Mouse (Mus musculus) embryonic facial prominence, embryonic 15.5 days (tissue): ENCODE measurements at regions not wholly inside any gene's neighbourhood (a gene's known extent, or its start where the extent isn't known, plus 50 kb on each side); places are given as distances from the start of the nearest gene placed in this dataset.

Experiments
- ATAC-seq: fragments of 200-750 bp; cut with Nextera tagmentation; 2 replicates; pipeline ENCODE4 v1.8.0; 2017; ENCODE audit warnings: low read depth, moderate TSS enrichment; ENCODE audit not compliant: insufficient number of reproducible peaks, low FRiP score, low TSS enrichment
- H3K27ac ChIP-seq: fragments of 300-500 bp; sonication (generic); replicated peaks from 2 replicates; pipeline ENCODE4 v1.5.1; 2015; ENCODE audit warnings: mild to moderate bottlenecking, inconsistent platforms
- H3K27me3 ChIP-seq: fragments of 300-500 bp; sonication (generic); 2 replicates; pipeline ENCODE4 v1.6.1; 2015; ENCODE audit warnings: inconsistent platforms
- H3K36me3 ChIP-seq: fragments of 300-500 bp; sonication (generic); 2 replicates; pipeline ENCODE4 v1.6.1; 2015; ENCODE audit warnings: mild to moderate bottlenecking, inconsistent platforms
- H3K4me1 ChIP-seq: fragments of 300-500 bp; sonication (generic); 2 replicates; pipeline ENCODE4 v1.6.1; 2015; ENCODE audit warnings: inconsistent platforms
- H3K4me2 ChIP-seq: fragments of 300-500 bp; sonication (generic); replicated peaks from 2 replicates; pipeline ENCODE4 v1.6.1; 2015; ENCODE audit warnings: mild to moderate bottlenecking, inconsistent platforms
- H3K4me3 ChIP-seq: fragments of 300-500 bp; sonication (generic); replicated peaks from 2 replicates; pipeline ENCODE4 v1.5.1; 2015; ENCODE audit warnings: mild to moderate bottlenecking, inconsistent platforms
- H3K9ac ChIP-seq: fragments of 300-500 bp; sonication (generic); 2 replicates; pipeline ENCODE4 v1.6.1; 2015; ENCODE audit warnings: inconsistent platforms
- H3K9me3 ChIP-seq: fragments of 300-500 bp; sonication (generic); replicated peaks from 2 replicates; pipeline ENCODE4 v1.6.1; 2016; ENCODE audit warnings: inconsistent platforms
- WGBS: fragments of 180-500 bp; shearing (Covaris S2); methylation state at CpG from one replicate; pipeline ENCODE4 v1.1.7; 2015; 5-methylcytosine and 5-hydroxymethylcytosine counted together

DNA sequence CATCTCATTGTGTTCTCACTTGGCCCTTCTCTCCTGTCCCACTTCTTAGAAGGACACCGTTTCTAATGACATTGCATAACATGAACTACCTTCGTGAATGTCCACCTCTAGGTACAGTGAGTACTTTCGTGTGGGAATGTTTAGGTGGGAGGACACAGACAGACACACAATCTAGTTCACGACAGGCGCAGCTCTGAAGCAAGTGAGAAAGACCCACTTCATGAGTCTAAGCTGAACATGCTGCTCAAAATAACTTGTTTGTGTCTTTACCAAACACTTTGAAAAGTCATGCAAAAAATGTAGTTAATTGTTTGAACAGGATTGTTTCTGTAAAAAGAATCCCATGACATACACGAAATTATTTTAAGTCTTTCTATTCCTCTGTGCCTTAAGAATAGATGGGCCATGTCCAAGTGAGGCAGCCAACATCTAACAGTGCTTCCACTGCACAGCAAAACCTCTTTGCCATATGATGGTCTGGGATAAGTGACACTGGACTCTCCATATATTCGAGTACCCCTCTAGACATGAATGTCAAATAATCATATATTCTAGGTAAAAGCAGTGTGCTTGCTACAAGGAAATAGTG lies 336.2 kb downstream of the Pdcd6ip start:
- WGBS: 79% methylated on average over 7 of the region's 7 CpGs
- Histone ChIP-seq H3K9ac (no peak overlapping the region), H3K4me2 (no peak overlapping the region), H3K36me3 (no peaks in the 10 kb centered on the region), H3K4me1 (no peaks in the 10 kb centered on the region), H3K9me3 (no peaks in the 10 kb centered on the region), H3K27me3 (no peaks in the 10 kb centered on the region), H3K4me3 (no peak overlapping the region), H3K27ac (no peak overlapping the region)
- no peak for ATAC-seq

DNA sequence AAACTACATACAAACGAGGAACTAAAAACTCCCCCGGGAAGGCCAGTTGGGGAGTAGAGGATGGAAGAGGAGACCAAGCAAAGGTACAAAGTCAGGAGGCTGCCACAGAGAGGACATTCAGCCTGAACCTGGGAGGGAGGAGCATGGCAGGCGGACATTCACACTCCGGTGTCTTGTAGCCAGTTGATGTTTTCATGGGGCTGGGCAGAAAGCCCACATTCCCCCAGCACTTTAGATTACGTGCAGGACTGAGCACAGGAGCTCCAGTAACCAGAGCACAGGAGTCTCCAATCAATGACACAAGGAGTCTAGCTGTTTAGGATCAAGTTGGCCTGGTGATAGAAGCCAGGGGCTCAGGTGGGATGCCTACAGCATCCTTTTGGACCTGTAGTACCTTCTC lies 360.1 kb downstream of the Pdcd6ip start:
- Histone ChIP-seq H3K9ac (no peak overlapping the region), H3K36me3 (no peaks in the 10 kb centered on the region), H3K4me2 (no peak overlapping the region), H3K27me3 (no peaks in the 10 kb centered on the region), H3K4me1 (no peaks in the 10 kb centered on the region), H3K27ac (no peak overlapping the region), H3K4me3 (no peak overlapping the region), H3K9me3 (no peaks in the 10 kb centered on the region)
- ATAC-seq: no peak
- 77% methylated on average over 5 of the region's 5 CpGs for WGBS

DNA sequence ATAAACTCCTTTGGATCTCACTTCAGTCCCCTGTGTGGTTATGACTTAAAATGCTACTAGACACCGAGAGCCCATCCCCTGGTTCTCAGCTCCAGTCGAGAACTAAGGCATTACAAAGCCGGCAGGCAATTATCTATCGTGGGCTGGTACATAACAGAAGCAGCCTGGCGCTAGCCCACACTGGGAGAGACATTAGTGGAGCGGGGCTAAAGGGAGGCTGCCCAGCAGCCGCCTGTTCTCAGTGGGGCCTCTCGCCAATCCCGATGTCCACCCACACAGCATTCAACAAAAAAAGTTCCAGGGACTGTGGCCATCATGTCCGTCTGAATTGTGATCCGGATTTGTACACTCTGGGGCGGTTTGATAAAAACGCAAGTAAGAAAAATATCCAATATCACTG lies 361.5 kb downstream of the Pdcd6ip start:
- Histone ChIP-seq H3K36me3 (no peaks in the 10 kb centered on the region), H3K9ac (no peak overlapping the region), H3K27ac (no peak overlapping the region), H3K9me3 (no peaks in the 10 kb centered on the region), H3K4me3 (no peak overlapping the region), H3K4me2 (no peak overlapping the region), H3K4me1 (no peaks in the 10 kb centered on the region), H3K27me3 (no peaks in the 10 kb centered on the region)
- no peak for ATAC-seq
- 74% methylated on average over 13 of the region's 13 CpGs for WGBS

DNA sequence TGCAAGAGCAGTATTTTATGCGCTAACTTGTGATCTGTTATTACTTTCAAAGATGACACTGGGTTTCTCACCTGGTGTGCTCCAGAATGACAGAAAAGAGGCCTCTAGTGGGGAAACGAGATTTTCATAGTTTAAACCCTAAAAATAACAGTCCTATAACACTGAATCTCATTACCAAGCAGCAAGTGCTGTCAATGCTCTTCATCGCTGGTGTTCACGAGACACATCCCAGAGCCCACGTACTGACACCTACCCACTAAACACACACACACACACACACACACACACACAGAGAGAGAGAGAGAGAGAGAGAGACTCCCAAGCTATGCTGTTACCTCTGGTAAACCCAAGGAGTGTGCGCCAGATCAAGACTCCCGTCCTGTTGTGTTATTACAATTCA lies 365.9 kb downstream of the Pdcd6ip start:
- WGBS: 80% methylated on average over 7 of the region's 7 CpGs
- Histone ChIP-seq H3K36me3 (no peaks in the 10 kb centered on the region), H3K4me1 (no peaks in the 10 kb centered on the region), H3K9ac (no peak overlapping the region), H3K27ac (no peak overlapping the region), H3K4me2 (no peak overlapping the region), H3K4me3 (no peak overlapping the region), H3K27me3 (no peaks in the 10 kb centered on the region), H3K9me3 (no peaks in the 10 kb centered on the region)
- ATAC-seq: no peak

DNA sequence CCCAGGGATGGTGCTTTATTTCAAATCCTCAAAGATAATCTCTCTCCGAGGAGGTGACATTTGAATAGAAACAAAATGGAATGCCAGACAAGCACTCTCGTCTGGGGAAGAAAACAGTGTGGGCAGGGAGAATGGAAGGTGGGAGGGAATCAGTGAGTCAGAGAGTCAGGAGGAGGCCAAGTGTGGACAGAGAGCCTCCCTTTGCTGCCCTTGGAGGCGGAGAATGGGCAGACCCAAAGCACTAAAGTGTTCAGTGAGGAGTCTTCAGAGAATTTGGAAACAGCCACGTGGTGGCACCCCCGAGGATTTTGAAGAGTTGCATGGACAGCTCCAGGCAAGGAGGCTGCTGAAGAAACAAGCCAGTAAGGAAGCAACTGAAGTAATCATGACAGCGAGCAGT lies 367.2 kb downstream of the Pdcd6ip start:
- no peak overlapping the region for H3K4me2 ChIP-seq
- no peak overlapping the region for H3K9ac ChIP-seq
- no peaks in the 10 kb centered on the region for H3K9me3 ChIP-seq
- ATAC-seq: no peak
- H3K4me1 ChIP-seq: no peaks in the 10 kb centered on the region
- H3K27ac ChIP-seq: no peak overlapping the region
- WGBS: 56% methylated on average over 6 of the region's 6 CpGs
- H3K36me3 ChIP-seq: no peaks in the 10 kb centered on the region
- H3K27me3 ChIP-seq: no peaks in the 10 kb centered on the region
- H3K4me3 ChIP-seq: no peak overlapping the region

DNA sequence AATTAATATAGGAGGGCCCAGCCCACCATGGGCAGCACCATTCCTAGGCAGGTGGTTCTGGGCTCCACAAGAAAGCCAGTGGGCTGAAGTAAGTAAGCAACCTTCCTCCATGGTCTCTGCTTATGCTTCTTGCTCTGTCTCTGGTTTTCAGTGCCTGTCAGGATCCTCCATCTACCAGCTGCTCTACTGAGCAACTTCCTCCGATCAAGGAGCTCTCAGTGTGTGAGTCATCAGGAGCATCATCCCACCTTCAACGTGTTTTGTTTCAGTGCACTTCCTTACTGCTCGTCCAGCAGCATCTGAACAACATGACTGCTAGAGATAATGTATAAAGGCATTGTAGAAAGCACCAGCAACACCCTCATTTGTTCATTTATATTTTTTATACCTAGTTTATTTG lies 368.0 kb downstream of the Pdcd6ip start:
- Histone ChIP-seq H3K4me2 (no peak overlapping the region), H3K27ac (no peak overlapping the region), H3K4me3 (no peak overlapping the region), H3K36me3 (no peaks in the 10 kb centered on the region), H3K9me3 (no peaks in the 10 kb centered on the region), H3K9ac (no peak overlapping the region), H3K27me3 (no peaks in the 10 kb centered on the region), H3K4me1 (no peaks in the 10 kb centered on the region)
- no peak for ATAC-seq
- WGBS: 85% methylated on average over 3 of the region's 3 CpGs

DNA sequence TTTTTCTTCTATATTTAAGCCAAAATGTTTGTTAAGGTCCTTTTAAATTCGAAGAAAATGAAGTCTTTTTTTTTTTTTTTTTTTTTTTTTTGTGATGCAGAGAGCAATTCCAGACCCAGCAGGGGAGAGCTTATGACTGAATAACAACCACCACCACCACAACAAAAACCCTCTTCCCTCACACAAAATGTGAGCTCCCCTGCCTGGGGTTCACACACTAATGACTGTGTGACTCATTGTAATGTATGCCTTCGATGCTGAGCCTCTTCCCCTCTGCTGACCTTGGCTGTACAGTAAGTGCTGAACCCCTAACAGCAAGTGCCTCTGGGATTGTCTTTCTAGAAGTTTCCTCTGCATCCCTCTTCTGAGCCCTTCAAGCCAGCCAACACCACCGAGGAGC lies 383.6 kb downstream of the Pdcd6ip start:
- H3K9ac ChIP-seq: no peak overlapping the region
- no peaks in the 10 kb centered on the region for H3K9me3 ChIP-seq
- no peaks in the 10 kb centered on the region for H3K4me1 ChIP-seq
- H3K4me2 ChIP-seq: no peak overlapping the region
- no peaks in the 10 kb centered on the region for H3K36me3 ChIP-seq
- no peak overlapping the region for H3K27ac ChIP-seq
- 58% methylated on average over 3 of the region's 3 CpGs for WGBS
- no peak overlapping the region for H3K4me3 ChIP-seq
- no peak for ATAC-seq
- no peaks in the 10 kb centered on the region for H3K27me3 ChIP-seq

DNA sequence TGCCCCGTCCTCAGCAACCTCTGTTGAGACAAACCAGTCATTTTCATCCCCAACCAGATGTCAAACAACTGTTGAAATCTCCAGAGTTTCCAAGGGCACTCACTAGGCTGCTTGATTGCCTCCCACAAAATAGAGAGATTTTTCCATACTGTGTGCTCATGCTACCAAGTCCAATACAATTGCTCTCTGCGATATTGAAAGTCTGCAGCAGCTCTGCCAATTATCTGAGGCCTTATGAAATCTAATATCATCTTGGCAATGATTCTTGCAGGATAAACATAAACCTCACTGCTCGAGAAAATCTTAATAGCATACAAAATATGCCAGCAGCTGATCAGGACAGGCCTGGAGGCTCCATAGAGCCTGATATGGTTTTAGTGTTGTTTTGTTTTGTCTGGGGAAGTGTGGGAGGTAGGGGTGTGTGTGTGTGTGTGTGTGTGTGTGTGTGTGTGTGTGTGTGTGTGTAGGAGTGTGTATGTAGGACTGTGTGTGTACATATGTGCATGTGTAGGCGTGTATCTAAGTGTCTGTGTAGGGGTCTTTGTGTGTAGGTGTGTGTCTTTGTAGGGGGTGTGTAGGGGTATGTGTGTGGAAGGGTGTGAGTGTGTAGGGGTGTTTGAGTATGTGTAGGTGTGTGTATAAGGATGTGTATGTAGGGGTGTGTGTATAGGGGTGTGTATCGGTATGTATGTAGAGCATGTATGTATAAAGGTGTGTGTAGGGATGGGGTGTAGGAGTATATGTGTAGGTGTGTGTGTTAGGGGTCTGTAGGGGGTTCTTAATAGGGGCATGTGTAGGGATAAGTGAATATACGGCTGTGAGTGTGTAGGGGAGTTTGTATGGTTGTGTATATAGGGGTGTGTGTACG lies 398.1 kb downstream of the Pdcd6ip start:
- H3K9ac ChIP-seq: no peak overlapping the region
- no peaks in the 10 kb centered on the region for H3K36me3 ChIP-seq
- H3K9me3 ChIP-seq: no peaks in the 10 kb centered on the region
- ATAC-seq: 0 out of 2 replicates have a peak, but pooled peaks have one; percentile 35
- no peak overlapping the region for H3K27ac ChIP-seq
- H3K27me3 ChIP-seq: no peaks in the 10 kb centered on the region
- 67% methylated on average over 7 of the region's 7 CpGs for WGBS
- H3K4me3 ChIP-seq: no peak overlapping the region
- no peaks in the 10 kb centered on the region for H3K4me1 ChIP-seq
- H3K4me2 ChIP-seq: no peak overlapping the region

DNA sequence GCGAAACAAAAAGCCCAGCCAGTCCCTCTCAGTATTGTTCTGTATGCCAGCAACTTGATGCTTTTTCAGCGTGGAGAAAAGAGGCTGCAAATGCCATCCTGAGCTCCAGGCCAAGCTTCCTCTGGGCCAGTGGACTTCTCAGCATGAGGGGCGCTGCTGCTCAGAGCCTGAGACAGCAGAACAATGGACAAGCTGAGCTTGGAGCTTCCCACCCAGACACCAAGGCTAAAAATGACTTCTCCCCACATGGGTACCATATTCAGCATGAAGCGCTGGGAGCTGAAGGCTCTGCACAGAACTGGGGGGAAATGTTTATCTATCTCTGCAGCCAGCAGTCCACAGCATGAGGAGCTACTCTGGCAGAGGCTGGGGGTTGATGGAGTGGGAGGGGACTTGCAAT lies 402.3 kb downstream of the Pdcd6ip start:
- Histone ChIP-seq H3K36me3 (no peaks in the 10 kb centered on the region), H3K4me2 (no peak overlapping the region), H3K9me3 (no peaks in the 10 kb centered on the region), H3K4me1 (no peaks in the 10 kb centered on the region), H3K9ac (no peak overlapping the region), H3K27ac (no peak overlapping the region), H3K27me3 (no peaks in the 10 kb centered on the region), H3K4me3 (no peak overlapping the region)
- ATAC-seq: no peak
- 38% methylated on average over 4 of the region's 4 CpGs for WGBS

DNA sequence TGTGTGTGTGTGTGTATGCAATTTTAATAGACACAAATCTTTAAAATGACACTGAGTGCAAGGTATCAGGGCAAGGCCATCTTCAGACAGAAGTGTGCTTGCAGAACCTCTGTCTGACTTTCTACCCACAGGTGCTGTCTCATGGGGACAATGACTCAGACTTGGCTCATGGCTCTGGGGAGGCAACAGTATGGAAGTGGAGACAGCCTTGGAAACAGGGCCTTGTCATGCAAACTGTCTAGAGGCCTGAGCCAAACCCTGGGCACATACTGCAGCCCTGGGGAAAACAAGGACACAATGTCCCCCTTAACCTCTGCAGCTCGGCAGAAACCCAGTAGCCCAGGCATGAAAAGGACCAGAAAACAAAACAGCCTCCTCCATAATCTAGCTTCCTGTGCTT lies 405.6 kb downstream of the Pdcd6ip start:
- no peak overlapping the region for H3K4me2 ChIP-seq
- no peaks in the 10 kb centered on the region for H3K36me3 ChIP-seq
- no peak overlapping the region for H3K27ac ChIP-seq
- H3K4me3 ChIP-seq: no peak overlapping the region
- H3K9ac ChIP-seq: no peak overlapping the region
- WGBS: 36% methylated on average over 1 of the region's 1 CpGs
- no peaks in the 10 kb centered on the region for H3K9me3 ChIP-seq
- ATAC-seq: no peak
- H3K27me3 ChIP-seq: no peaks in the 10 kb centered on the region
- no peaks in the 10 kb centered on the region for H3K4me1 ChIP-seq

DNA sequence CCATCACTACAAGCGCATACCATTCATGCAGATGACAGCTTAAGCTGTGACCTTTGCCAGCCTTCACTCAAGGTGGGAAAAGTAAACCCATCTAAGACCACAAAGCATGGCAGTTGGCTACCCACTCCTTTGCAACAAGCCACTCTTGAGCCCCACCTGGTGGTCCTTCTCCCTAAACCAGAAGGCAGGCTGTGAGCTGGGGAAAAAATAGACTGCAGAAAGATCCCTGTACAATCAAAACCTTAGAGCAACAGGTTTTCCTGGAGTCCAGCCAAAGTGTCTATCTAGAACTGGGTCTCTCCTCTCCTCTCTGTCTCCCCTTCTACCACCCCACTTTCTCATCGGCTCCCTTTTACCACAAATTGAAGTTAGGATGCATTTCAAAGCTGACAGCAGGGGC lies 407.2 kb downstream of the Pdcd6ip start:
- ATAC-seq: no peak
- Histone ChIP-seq H3K4me2 (no peak overlapping the region), H3K4me1 (no peaks in the 10 kb centered on the region), H3K9ac (no peak overlapping the region), H3K27me3 (no peaks in the 10 kb centered on the region), H3K9me3 (no peaks in the 10 kb centered on the region), H3K4me3 (no peak overlapping the region), H3K36me3 (no peaks in the 10 kb centered on the region), H3K27ac (no peak overlapping the region)
- 13% methylated on average over 2 of the region's 2 CpGs for whole genome bisulfite sequencing

DNA sequence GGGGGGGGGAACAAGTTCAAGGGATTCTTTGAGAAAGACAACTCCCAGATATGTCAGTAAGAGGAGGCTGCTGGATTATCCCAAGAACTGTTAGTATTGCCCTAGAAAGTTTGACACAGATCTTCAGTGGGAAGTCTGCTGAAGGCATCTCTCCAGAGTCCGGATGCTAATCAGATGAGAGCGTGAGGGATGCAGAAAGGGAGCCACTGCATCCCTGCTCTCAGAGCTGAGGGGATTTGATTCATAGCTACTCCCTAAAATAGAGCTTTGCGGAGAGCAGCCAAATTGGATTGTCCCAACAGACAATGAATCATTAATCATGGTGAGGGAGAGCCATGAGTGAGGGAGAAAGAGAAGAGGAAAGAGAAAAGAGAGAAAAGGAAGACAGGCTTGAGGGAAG lies 408.2 kb downstream of the Pdcd6ip start:
- no peak for ATAC-seq

More for the DNA sequence above, 408.2 kb downstream of the Pdcd6ip start:
- Histone ChIP-seq H3K27me3 (no peaks in the 10 kb centered on the region), H3K4me1 (no peaks in the 10 kb centered on the region), H3K27ac (no peak overlapping the region), H3K9me3 (no peaks in the 10 kb centered on the region), H3K9ac (no peak overlapping the region), H3K4me2 (no peak overlapping the region), H3K4me3 (no peak overlapping the region), H3K36me3 (no peaks in the 10 kb centered on the region)
- 34% methylated on average over 3 of the region's 3 CpGs for WGBS
